Mouse (Mus musculus) 3134 (cell line): Measurements from ENCODE around the gene Gucy2g.
"Not testable (repeated sequence)": the region's sequence is repeated elsewhere in the genome, so short reads cannot be mapped to it uniquely, and the experiment has no call there.

Source experiments
- DNase-seq: peaks from one replicate; pipeline ENCODE4 v3.0.0-alpha.2; 2011; ENCODE audit warnings: low spot score; ENCODE audit not compliant: insufficient read length; ENCODE audit errors: extremely low read depth

Gucy2g gene

DNA sequence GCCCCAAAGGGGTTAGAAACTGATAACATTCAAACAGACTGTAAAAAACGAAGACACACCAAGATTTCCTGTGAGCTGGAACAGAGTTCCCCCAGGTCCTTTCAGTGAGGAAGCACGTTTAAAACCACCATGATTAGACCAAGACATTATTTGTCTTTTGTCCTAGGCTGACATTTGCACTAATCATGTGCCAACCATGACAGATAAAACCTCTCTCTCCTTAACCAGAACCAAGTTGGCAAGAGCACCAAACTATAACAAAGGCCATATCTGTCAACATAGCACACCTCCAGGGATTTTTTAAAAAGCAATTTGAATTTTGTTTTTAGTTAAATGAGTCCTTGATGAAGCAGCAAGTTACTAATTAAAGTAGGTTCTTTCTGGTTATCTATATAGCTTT is 73.3 kb downstream of the Gucy2g start:
- no peak for DNase-seq

DNA sequence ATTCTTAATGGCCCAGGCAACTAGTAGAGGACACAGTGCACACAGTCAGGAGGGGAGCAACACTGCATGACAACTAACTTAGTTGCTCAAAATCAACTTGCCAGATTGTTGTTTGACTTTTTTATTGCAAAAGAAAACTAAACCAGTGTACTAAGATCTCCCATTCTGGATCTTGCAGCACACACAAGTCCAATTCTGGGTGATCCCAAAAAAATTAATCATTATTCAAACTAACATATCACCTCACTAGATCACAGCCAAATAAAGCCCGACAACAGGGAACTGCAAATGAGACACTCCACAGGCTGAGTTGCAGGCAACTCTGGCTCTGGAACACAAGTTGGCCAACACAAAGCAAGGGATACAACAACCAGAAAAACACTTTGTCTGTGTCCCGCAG is 74.3 kb downstream of the Gucy2g start:
- DNase-seq = no peak

DNA sequence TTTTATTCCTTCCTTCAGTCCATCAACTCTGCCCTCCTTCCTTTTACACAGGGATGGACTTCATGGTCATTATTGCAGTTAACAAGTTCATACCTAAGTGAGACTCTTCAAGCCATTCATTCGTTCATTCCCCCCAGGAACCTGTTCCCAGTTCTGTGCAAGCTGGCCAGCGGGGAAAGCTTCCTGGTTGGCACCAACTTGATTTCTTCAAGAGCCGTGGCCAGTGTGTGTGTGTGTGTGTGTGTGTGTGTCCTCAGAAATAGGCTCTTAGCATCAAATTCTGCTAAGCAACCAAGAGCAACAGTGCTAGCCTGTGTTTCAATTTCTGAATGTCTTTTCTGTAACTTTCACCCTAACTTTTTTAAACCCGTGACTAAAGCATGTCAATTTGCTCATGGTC is 75.1 kb downstream of the Gucy2g start:
- no peak for DNase-seq

DNA sequence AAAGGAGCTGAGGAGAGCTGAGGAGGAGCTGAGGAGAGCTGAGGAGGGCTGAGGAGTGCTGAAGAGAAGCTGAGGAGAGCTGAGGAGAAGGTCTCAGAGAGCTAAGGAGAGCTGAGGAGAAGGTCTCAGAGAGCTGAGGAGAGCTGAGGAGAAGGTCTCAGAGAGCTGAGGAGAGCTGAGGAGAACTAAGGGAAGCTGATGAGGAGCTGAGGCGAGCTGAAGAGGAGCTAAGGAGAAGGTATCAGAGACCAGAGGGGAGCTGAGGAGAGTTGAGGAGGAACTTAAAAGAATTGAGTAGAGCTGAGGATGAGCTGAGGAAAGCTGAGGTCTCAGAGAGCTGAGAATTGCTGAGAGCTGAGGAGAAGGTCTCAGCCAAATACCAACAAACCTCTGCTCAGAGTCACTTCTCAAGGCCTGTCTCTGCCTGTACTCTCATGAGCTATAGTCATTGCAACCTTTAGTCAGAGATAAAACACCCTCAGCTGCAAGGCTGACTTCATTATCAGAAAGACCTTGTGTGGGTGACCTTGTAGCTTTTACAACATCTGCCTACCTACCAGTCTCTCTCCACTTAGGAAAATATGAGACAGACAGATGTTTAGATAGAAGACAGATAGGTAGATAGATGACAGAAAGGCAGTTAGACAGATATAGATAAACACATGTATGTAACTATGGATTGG is 75.7 kb downstream of the Gucy2g start:
- no peak for DNase-seq

DNA sequence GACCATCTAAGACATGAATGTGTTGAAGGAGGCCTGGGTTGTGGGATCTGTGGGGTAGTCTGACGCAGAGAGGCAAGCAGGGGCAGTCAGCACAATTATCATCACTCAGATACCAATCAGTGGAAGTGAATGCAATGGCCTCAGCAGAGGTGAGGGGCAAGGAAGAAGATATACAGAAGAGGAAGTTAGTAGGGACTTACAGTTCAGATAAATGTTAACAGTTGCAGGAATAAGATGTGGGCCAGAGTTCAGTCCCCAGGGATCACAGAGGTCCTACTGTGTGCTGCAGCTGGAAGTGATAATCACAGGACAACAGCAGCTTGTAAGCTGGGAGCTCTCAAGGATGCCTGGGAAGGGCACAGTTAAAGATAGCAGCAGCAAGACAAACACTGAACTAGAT is 76.9 kb downstream of the Gucy2g start:
- no peak for DNase-seq

DNA sequence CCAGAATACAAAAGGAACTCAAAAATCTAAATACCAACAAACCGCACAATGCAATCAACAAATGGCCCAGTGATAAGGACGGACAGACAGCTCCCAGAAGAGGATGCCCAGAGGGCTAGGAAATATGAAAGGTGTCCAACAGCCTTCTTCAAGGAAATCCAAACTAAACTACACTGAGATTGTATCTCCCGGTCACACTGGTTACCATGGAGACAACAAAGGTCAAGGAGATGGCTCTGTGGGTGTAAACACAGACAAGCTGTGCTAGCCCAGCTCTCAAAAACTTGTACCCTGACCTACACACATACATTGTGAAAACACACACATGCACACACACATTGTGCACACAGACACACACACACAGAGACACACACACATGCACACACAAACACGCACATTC is 78.8 kb downstream of the Gucy2g start:
- DNase-seq = no peak

DNA sequence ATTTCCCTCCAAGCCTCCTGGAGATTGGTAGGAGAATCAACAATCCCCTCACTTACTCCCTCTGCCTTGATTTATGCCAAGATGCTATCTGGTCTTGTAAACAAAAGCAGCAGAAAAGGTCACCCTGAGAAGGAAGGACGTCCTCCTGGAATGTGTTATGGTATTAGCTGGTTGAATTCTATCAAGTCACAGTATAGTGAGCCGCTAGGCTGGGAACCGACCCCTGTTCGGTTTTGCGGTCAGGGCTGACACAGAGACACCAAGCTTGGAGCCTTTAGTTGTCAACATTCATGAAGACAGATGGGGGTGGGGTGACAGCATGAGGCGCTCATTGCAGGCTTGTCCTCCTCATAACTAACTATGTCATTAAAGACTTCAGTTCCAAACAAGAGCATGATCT is 81.2 kb downstream of the Gucy2g start:
- no peak for DNase-seq

DNA sequence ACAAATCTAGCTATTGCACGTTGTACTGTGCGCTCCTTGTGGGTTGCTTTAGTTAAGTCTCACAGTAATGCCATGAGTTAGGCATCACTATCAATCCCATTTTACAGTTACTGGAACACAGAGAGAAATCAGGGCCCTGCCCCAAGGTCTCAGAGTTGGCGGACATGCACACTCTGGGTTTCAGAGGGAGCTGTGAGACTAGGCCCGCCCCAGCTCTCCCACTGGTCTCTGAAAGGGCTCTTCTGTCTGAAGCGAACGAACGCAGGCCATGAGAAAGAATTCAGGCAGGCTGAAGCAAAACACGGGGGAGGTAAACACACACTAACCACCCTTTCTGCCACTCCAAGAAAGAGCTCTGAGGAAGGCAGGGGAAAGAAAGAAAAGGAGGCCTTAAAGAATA is 82.4 kb downstream of the Gucy2g start:
- DNase-seq = no peak

DNA sequence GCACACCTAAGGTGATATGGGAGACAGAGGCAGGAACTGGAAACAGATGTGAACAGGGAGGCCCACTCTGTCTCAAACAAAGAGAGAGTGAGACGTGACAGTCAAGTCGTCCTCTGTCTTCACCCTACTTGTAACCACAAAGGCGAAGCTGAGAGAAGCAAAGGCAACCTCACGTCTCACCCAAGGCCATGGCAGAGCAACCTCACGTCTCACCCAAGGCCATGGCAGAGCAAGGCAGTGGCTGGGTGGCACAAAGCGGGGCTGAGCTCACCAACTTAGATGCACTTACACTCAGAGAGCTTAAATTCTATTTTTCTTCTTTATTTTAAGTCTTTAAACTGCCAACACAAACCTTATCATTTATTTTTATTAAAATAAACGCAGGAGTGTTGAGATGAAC is 84.0 kb downstream of the Gucy2g start:
- no peak for DNase-seq

DNA sequence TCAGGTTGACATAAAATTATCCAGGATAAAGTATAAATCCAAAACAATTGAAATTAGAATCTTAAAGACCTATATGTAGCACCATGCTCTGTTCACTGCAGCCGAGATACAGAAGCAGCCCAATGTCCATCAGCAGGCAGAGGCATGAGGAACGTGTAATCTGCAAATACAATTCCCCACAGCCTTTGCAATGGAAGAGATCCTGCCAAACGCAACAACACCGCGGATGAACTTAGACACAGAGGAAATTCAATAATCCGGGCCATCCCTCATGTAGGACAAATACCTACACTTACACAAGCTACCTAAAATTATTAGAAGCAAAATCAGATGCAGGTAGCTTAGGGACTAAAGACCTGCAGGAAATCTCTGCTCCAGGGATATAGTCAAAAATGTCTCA is 88.1 kb downstream of the Gucy2g start:
- DNase-seq = no peak

DNA sequence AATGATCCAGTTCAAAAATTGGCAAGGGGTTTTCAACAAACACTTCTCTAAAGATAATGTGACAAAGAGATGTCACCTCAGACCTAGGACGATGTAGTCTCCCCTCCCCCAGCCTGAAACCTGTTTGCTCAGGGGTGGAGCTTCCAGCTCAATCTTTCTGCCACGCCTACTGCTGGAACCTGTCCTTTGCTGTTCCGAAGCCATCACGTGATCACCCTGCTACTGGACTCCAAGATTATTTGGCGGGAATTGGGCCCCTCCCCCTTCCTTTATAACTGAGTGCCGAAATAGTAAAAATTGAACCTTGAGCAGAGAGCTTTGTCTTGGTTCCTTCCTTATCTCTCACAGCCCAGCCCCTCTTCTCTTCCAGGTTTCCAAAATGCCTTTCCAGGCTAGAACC is 88.8 kb downstream of the Gucy2g start:
- not testable (repeated sequence) for DNase-seq

DNA sequence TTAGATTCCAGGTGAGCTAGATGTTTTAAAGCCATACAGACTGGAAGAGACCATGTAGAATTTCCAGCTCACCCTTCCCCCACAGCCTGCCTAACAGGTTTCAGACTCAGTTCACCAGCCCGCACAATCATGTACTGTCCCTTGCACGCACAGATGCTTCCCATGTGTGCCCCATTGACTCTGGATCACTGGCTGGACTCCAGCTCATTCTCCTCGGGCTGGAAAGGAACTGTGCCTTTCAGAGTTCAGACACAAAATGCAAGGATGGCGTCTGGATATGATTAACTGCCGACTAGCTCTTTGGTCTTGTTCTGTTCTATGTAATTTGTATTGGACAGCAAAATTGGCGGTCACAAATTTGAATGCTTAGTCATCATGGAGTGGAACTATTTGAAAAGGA is 91.4 kb downstream of the Gucy2g start:
- no peak for DNase-seq

DNA sequence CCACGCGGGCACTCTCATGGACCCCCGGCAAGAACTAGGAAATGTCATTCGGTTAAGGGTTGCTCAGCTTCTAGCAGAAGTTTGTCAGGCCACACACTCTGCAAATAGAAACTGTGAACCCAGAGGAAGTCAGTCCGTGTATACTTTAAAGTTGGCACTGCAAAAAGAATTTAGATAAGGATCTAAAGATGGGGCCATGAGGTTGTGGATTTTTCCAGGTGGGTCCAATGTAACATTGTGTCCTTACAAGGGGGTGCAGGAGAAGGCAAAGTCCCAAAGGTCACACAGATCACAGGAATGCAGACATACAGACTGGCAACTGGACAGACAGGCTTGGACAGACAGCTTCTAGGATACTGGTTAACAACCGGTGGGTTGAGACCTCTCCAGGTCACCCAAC is 92.9 kb downstream of the Gucy2g start:
- no peak for DNase-seq
